Mouse (Mus musculus) frontal cortex, adult (tissue): Measurements from ENCODE around the gene Slc39a11.

ENCODE experiments used
- ATAC-seq: cut with Nextera tagmentation; 2 replicates; pipeline ENCODE4 v1.9.2; 2017; ENCODE audit warnings: mild to moderate bottlenecking, moderate library complexity, mixed read lengths; ENCODE audit not compliant: low TSS enrichment

Slc39a11 gene

GRCm38 (mm10) chr11:113291781-113292714 lies 357.8 kb downstream of the Slc39a11 start:
- ATAC-seq = no peak

DNA sequence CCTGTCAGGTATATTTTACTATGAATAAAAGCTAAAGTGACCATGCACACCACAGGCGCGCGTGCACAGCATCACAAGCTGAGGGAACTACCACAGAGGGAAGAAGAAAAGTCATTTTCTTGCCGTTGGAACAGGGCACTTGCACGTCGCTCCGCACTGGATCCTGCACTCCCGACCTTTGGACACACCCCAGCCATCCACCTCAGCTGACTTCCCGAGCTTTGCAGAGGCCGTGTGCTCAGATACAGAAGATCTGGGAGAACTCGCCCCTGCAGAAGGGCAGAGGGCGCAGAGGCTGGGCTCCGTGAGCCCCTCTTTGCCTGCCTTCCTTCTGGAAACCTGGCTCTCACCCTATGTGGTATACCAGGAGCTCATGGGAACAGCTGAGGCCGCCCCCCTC lies 359.0 kb downstream of the Slc39a11 start:
- no peak for ATAC-seq

DNA sequence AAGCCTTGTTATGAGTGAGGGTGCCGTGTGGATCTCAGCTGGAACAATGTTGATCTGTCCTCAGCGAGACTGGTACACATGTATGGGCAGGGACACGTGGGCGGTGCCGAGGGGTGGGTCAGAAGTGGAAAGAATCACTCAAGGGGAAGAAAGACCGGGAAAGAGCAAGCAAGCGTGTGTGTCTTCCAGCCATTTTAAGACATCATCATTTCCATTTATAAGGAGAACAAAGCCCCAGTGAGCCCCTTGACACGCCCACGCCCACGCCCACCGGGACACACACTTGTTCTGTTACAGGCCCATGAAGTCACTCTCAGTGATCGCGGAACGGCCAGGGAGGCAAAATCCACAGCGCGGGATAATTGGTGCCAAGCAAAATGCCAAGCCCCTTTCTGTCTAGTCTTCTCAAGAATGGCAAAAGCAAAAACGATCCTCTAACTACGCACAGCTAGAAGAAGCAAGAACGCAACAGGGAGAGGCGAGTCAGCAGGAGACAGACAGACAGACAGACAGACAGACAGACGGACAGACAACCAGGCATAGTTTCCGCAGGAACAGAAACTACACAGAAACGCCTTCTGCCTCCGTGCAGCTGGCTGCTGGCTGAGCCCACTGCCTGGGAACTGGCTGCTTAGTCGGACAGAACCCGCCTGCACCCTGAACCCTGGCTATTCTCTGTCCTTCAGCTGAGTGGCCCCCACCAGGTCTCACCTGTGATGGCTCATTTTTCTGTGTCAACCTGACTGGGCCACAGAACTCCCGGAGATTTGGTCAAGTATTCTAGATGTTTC lies 364.7 kb downstream of the Slc39a11 start:
- ATAC-seq = no peak

- no peak for ATAC-seq
Observed at GRCm38 (mm10) chr11:113283376-113283811, 366.5 kb downstream of the Slc39a11 start.

- ATAC-seq = no peak
Observed at GRCm38 (mm10) chr11:113278238-113278637, 371.6 kb downstream of the Slc39a11 start.

GRCm38 (mm10) chr11:113277034-113277612 lies 372.8 kb downstream of the Slc39a11 start:
- ATAC-seq = no peak

- no peak for ATAC-seq
Observed at GRCm38 (mm10) chr11:113276518-113276917, 373.4 kb downstream of the Slc39a11 start.

DNA sequence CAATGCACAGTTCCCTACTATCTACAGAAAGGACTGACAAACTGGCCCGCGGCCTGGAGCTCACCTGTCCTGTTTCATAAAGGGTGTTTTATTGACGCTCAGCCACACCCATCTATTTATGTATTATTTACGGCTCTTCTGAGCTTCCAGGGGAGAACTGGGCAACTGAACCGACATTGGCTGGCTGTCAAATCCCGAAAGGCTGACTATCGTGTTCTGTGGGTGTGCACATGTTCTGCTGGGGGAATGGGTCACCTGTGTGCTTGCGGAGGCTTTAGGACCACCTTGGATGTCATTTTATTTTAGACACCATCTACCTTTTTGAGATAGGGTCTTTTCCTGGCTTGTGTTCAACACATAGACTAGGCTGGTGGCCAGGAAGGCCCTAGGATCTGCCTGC lies 375.8 kb downstream of the Slc39a11 start:
- no peak for ATAC-seq

- ATAC-seq = no peak
Observed at GRCm38 (mm10) chr11:113271857-113272256, 378.0 kb downstream of the Slc39a11 start.

GRCm38 (mm10) chr11:113268831-113269319 lies 381.0 kb downstream of the Slc39a11 start:
- ATAC-seq = no peak

- no peak for ATAC-seq
Observed at GRCm38 (mm10) chr11:113267516-113268230, 382.2 kb downstream of the Slc39a11 start.

DNA sequence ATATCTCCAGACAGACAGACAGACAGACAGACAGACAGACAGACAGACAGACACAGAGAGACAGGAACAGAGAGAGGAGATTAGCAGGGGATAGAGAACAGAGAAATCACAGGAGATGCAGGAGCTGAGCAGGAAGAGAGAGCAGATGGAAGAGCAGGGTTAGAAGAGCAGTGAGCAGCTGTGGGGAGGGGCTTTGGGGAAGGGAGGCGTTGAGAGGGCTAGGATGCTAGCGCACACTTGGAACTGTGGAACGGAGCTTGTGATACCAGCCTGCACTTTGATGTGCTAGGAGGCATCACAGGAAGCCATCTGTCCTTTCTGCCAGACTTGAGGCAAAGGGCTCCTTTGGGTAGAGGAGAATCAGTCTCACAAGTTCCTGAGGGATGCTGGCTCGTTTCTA lies 383.2 kb downstream of the Slc39a11 start:
- peak; percentile 50 for ATAC-seq

DNA sequence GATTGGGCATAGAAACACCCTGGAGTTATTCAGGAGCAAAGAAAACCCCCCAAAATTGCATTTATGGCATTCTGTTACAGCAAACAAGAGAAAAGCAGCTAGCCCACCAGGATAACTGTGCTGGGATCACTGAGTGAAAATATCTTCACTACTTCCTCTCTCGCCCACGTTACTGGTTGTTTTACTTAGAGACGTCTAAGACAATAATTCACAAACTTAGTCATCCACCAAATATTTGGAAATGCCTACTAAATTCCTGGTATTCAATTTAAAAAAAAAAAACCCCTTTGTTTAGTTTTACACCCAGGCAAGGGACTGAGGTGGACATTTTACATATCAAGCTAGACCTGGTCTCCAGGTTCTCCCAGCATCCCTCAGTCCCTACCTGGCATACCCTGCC lies 384.3 kb downstream of the Slc39a11 start:
- no peak for ATAC-seq

DNA sequence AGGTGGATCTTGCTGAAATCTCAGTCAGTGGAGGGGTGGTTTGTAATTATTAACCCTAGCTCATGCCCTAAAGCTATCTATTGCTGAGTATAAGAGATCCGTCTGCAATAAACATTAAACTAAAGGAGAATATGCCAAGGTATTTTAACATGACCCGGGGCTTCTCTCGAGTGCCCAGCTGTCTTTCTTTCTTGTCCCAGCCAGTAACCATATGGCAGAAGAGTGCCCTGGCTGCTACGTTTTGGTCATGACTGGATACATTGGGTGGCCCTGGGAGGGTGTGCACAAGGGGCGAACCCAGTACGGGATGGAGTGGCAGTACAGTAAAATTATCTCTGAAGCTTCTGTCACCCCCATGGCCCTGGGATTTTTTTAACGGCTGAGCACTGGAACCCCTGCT lies 385.9 kb downstream of the Slc39a11 start:
- no peak for ATAC-seq

GRCm38 (mm10) chr11:113262062-113262461 lies 387.8 kb downstream of the Slc39a11 start:
- ATAC-seq = no peak

GRCm38 (mm10) chr11:113261421-113261820 lies 388.5 kb downstream of the Slc39a11 start:
- ATAC-seq = no peak

DNA sequence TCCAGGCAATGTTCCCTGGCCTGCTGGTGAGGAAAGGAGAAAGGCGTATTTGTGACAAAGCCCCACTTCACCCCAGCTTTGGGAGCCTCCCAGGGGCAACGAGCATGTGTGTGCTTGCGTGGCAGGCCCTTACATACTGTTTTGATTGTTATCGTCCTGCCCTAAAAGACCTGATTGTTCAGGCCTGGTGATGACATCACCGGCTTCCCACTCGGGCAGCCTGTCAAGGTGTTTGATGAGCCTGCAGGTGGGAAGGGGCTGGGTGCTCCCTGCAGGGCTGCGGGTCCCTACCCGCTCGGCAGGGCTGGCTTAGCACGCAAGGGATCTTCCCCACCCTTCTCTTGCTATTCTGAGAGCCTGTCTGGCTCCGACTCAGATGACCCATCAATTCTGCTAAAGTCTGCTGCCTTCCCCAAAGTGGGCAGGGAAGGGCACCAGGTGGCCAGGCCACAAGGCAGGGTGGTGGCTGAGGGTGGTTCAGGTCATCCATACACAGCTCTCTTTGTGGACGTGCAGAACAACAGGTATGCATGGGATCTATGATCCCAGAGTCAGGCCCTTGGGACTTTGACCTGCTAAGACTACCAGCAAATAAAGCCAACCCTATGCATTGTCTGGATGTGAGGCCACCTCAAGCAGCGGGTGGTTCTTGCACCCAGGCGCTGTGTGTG lies 390.0 kb downstream of the Slc39a11 start:
- no peak for ATAC-seq

GRCm38 (mm10) chr11:113258016-113258415 lies 391.9 kb downstream of the Slc39a11 start:
- no peak for ATAC-seq

DNA sequence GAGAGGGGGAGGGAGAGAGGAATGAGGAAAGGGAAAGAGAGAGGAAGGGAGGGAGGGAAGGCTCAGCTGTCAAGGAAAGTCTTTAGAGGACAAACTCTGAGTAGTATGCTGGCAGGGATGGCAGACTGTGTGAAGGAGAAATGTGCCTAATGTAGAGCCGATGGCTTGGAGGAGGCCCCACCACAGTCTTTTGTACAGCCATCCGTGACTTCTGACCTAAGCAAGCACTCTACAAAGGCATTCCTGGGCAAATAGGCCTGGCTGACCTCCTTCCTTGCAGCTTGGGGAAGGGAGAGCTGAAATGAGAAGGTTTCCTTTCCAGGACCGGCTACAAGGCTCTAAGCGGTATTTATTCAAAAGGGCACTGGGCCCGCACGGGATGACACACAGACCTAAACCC lies 395.2 kb downstream of the Slc39a11 start:
- no peak for ATAC-seq

DNA sequence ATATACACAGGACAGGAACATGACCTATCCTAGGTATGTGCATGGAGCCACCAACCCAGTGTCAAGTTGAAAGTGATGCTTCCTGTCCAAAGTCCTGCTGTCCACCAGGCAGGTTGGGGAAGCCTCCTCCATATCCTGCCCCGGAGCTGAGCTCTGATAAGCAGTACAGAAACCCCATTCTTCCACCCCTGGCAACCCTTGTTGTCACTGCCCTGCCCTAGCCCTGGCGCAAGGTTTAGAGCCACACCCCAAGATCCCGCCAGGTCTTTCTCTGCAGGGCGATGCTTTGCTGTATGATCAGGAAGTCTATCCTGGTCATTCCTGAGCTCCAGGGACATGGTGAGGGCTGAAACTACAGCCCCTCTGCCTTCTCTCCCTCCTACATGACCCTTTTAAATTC lies 396.7 kb downstream of the Slc39a11 start:
- ATAC-seq = no peak

DNA sequence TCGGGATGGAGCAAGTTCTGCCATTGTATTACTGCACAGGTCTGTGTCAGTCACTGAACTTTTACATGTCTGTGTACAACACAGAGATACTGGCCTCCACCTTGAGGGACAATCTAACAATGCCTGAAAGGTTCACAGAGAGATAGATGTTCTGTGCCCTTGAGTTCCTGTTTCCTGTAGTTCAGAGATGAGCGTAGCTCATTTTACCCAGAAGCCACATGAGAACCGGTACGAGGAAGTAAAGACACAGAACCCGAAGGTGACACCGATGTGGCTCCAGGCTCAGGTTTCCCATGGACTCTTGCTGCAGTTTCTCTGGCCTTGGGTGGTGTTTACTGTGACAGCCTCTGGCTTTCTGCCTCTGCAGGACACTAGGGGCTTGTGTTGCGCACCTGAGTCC lies 398.7 kb downstream of the Slc39a11 start:
- ATAC-seq = no peak
